Mouse (Mus musculus) heart, postnatal 0 days (tissue): ENCODE data around the gene Acad9. TPM values are rescaled to one million over a fixed set of nuclear protein-coding genes. Genes with fewer than 3 reads are reported as not detected.

Experiments used
- ATAC-seq: fragments of 200-750 bp; cut with Nextera tagmentation; 2 replicates; pipeline ENCODE4 v1.8.0; 2017; ENCODE audit warnings: low read depth, moderate number of reproducible peaks, moderate library complexity; ENCODE audit not compliant: insufficient read depth
- DNase-seq: peaks from one replicate; pipeline ENCODE4 v3.0.0-alpha.2; 2016; ENCODE audit warnings: low spot score
- H3K27ac ChIP-seq: fragments of 300-500 bp; sonication (generic); 2 replicates; pipeline ENCODE4 v1.5.1; 2014; ENCODE audit warnings: low read depth, mild to moderate bottlenecking
- H3K27me3 ChIP-seq: fragments of 300-500 bp; sonication (generic); 2 replicates; pipeline ENCODE4 v1.6.1; 2014; ENCODE audit warnings: low read length, mixed read lengths; ENCODE audit not compliant: control insufficient read depth, insufficient read depth
- H3K36me3 ChIP-seq: fragments of 300-500 bp; sonication (generic); replicated peaks from 2 replicates; pipeline ENCODE4 v1.6.1; 2014; ENCODE audit warnings: low read length, mixed read lengths; ENCODE audit not compliant: control insufficient read depth, insufficient read depth
- H3K4me1 ChIP-seq: fragments of 300-500 bp; sonication (generic); 2 replicates; pipeline ENCODE4 v1.6.1; 2014; ENCODE audit warnings: antibody characterized with exemption; ENCODE audit not compliant: control insufficient read depth, insufficient read depth
- H3K4me2 ChIP-seq: fragments of 300-500 bp; sonication (generic); 2 replicates; pipeline ENCODE4 v1.6.1; 2014; ENCODE audit warnings: low read depth, mild to moderate bottlenecking, low read length, moderate library complexity
- H3K4me3 ChIP-seq: fragments of 300-500 bp; sonication (generic); 2 replicates; pipeline ENCODE4 v1.5.1; 2014; ENCODE audit warnings: low read depth, low read length
- H3K9ac ChIP-seq: fragments of 300-500 bp; sonication (generic); replicated peaks from 2 replicates; pipeline ENCODE4 v1.6.1; 2014; ENCODE audit warnings: low read depth, low read length, mixed read lengths
- H3K9me3 ChIP-seq: fragments of 300-500 bp; sonication (generic); replicated peaks from 2 replicates; pipeline ENCODE4 v1.6.1; 2016; ENCODE audit warnings: low read length; ENCODE audit not compliant: control insufficient read depth
- CTCF ChIP-seq: IDR thresholded peaks from 2 replicates; pipeline ENCODE4 v1.5.1; 2016; ENCODE audit warnings: antibody characterized with exemption, control low read depth, low read depth
- EP300 ChIP-seq: IDR thresholded peaks from 2 replicates; pipeline ENCODE4 v1.6.1; 2016; ENCODE audit warnings: antibody characterized with exemption, low read depth
- WGBS: fragments of 180-500 bp; shearing (Covaris S2); extraction: QIAGEN DNeasy Blood & Tissue Kit; methylation state at CpG from one replicate; pipeline ENCODE4 v1.1.7; 2014; 5-methylcytosine and 5-hydroxymethylcytosine counted together
- polyA plus RNA-seq: library from polyadenylated mRNA; unstranded; fragments of >200 nt; fragmentation: Nextera tagmentation; extraction: Ambion mirVana; gene quantifications from 2 replicates; pipeline ENCODE4 v1.2.1, GENCODE M21; 2015
- total RNA-seq: library from RNA; depleted of rRNA; stranded (reverse); fragments of >200 nt; gene quantifications from 2 replicates; pipeline ENCODE4 v1.2.3, GENCODE M21; 2014; ENCODE audit warnings: low replicate concordance

The Acad9 gene
- total and polyA plus RNA-seq, 2 experiments from 2014 or later, result 90.2 to 96.4 TPM

GRCm38 (mm10) chr3:36065166-36065565, 613 bp upstream of the Acad9 start:
- ATAC-seq (no peak), DNase-seq (no peak)
- Histone ChIP-seq H3K4me3 (peak overlapping the region; percentile 94), H3K27ac (peak overlapping the region; percentile 73; the same call in 1 of the 2 replicates), H3K4me1 (peaks cover 8% of the 10 kb centered on the region; the same call in 1 of the 2 replicates), H3K9me3 (no peaks in the 10 kb centered on the region), H3K4me2 (peak overlapping the region; percentile 76), H3K36me3 (peaks cover 3% of the 10 kb centered on the region; the same call in 1 of the 2 replicates), H3K9ac (no peak overlapping the region), H3K27me3 (no peaks in the 10 kb centered on the region)
- WGBS, result 99% methylated on average over 2 of the region's 2 CpGs
- TF ChIP-seq CTCF, result no peak
- no peak for TF ChIP-seq EP300

- H3K9me3 ChIP-seq, result no peaks in the 10 kb centered on the region
- H3K4me1 ChIP-seq, result peaks cover 8% of the 10 kb centered on the region; the same call in 1 of the 2 replicates
- 80% methylated on average over 6 of the region's 6 CpGs for WGBS
- ATAC-seq (no peak), DNase-seq (no peak)
- no peak for TF ChIP-seq CTCF
- H3K4me2 ChIP-seq, result no peak overlapping the region
- no peak overlapping the region for H3K9ac ChIP-seq
- H3K27ac ChIP-seq, result no peak overlapping the region
- H3K36me3 ChIP-seq, result peaks cover 16% of the 10 kb centered on the region
- no peak overlapping the region for H3K4me3 ChIP-seq
- H3K27me3 ChIP-seq, result no peaks in the 10 kb centered on the region
Observed at GRCm38 (mm10) chr3:36067731-36068130, 2.0 kb downstream of the Acad9 start.

GRCm38 (mm10) chr3:36070436-36070835, 4.7 kb downstream of the Acad9 start:
- H3K9me3 ChIP-seq, result no peaks in the 10 kb centered on the region
- no peak overlapping the region for H3K4me2 ChIP-seq
- WGBS, result 97% methylated on average over 4 of the region's 4 CpGs
- no peak overlapping the region for H3K27ac ChIP-seq
- no peak overlapping the region for H3K9ac ChIP-seq
- ATAC-seq (no peak), DNase-seq (no peak)
- no peak for TF ChIP-seq EP300
- H3K4me3 ChIP-seq, result no peak overlapping the region
- peaks cover 8% of the 10 kb centered on the region; the same call in 1 of the 2 replicates for H3K4me1 ChIP-seq
- no peaks in the 10 kb centered on the region for H3K27me3 ChIP-seq
- peaks cover 38% of the 10 kb centered on the region for H3K36me3 ChIP-seq

- Histone ChIP-seq H3K4me3 (no peak overlapping the region), H3K4me2 (no peak overlapping the region), H3K36me3 (peaks cover 44% of the 10 kb centered on the region), H3K27ac (no peak overlapping the region), H3K9me3 (no peaks in the 10 kb centered on the region), H3K27me3 (no peaks in the 10 kb centered on the region), H3K4me1 (peaks cover 8% of the 10 kb centered on the region; the same call in 1 of the 2 replicates), H3K9ac (no peak overlapping the region)
- TF ChIP-seq EP300 (no peak), CTCF (no peak)
- 84% methylated on average over 5 of the region's 5 CpGs for WGBS
- no peak for DNase-seq
- no peak for ATAC-seq
Observed at GRCm38 (mm10) chr3:36071047-36071446, 5.3 kb downstream of the Acad9 start.

- Histone ChIP-seq H3K27me3 (no peaks in the 10 kb centered on the region), H3K27ac (no peak overlapping the region), H3K4me2 (no peak overlapping the region), H3K4me3 (no peak overlapping the region), H3K4me1 (no peaks in the 10 kb centered on the region), H3K9me3 (no peaks in the 10 kb centered on the region), H3K9ac (no peak overlapping the region), H3K36me3 (peaks cover 75% of the 10 kb centered on the region)
- no peak for ATAC-seq
- DNase-seq, result no peak
- no peak for TF ChIP-seq CTCF
- 90% methylated on average over 6 of the region's 6 CpGs for WGBS
Observed at GRCm38 (mm10) chr3:36074231-36074630, 8.5 kb downstream of the Acad9 start.

GRCm38 (mm10) chr3:36075466-36075865, 9.7 kb downstream of the Acad9 start:
- no peak for DNase-seq
- Histone ChIP-seq H3K27ac (no peak overlapping the region), H3K9ac (no peak overlapping the region), H3K36me3 (peaks cover 81% of the 10 kb centered on the region), H3K4me3 (no peak overlapping the region), H3K9me3 (no peaks in the 10 kb centered on the region), H3K27me3 (no peaks in the 10 kb centered on the region), H3K4me2 (no peak overlapping the region), H3K4me1 (no peaks in the 10 kb centered on the region)
- TF ChIP-seq EP300 (no peak), CTCF (no peak)
- no peak for ATAC-seq
- WGBS, result 88% methylated on average over 6 of the region's 6 CpGs
